Mouse (Mus musculus) liver, embryonic 14.5 days (tissue): ENCODE measurements around the gene Filip1l.

Source experiments
- CTCF ChIP-seq: IDR thresholded peaks from 2 replicates; pipeline ENCODE4 v1.5.1; 2016; ENCODE audit warnings: antibody characterized with exemption, low read depth, control low read depth
- EP300 ChIP-seq: IDR thresholded peaks from 2 replicates; pipeline ENCODE4 v1.6.1; 2016; ENCODE audit warnings: antibody characterized with exemption, low read depth

DNA sequence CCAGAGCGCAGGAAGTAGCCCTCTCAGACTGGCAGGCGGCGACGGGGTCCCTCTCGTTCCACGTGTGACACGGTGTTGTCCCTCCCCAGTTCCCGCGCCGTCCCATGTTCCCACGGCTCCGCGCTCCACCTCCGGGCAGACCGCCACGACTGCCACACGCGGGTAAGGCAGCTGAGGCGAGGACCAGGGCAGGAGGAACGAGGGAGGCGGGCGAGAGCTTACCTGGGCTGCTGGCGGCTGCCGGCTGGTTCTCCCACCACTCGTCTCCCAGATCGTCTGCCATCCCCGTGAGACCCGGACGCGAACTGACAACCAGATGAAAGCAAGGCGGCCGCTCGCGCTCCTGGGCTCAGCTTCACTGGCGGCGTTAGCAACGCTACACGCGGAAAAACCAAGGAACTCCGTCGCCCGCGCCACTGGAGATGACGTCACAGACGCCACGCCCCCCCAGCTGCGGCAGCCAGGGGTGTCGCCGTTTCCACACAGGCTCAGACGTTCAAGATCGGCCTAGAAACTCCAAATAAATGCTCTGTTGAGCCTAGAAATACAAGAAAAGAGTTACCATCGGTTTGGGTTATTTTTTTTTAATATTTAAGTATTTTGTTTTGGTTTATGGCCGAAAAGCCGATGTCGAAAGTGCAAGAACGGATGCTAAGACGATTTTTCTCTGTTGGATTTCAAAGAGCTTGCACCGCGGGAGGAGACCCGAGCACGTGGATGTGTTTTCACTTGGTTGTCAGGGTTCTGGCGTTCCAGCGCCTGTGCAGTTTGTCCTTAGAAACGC is 253.7 kb downstream of the Filip1l start, which contains the start of gene Cmss1:
- peak; percentile 10; the same call in 1 of the 2 replicates for TF ChIP-seq CTCF
- TF ChIP-seq EP300: no peak
